Mouse (Mus musculus) neural tube, embryonic 13.5 days (tissue): Measurements from ENCODE around the gene Fcgr1. TPM values are rescaled to one million over a fixed set of nuclear protein-coding genes. Genes with fewer than 3 reads are reported as not detected.
A peak's percentile ranks its signal among the peaks of the same experiment; 100 is the strongest.
"Not testable (repeated sequence)": the region's sequence is repeated elsewhere in the genome, so short reads cannot be mapped to it uniquely, and the experiment has no call there.

ENCODE experiments used
- ATAC-seq: fragments of 200-750 bp; cut with Nextera tagmentation; 2 replicates; pipeline ENCODE4 v1.8.0; 2017; ENCODE audit warnings: low read depth, mild to moderate bottlenecking, moderate TSS enrichment, moderate library complexity
- H3K27ac ChIP-seq: fragments of 300-500 bp; sonication (generic); replicated peaks from 2 replicates; pipeline ENCODE4 v1.5.1; 2015; ENCODE audit warnings: moderate library complexity, mild to moderate bottlenecking, inconsistent platforms
- H3K27me3 ChIP-seq: fragments of 300-500 bp; sonication (generic); 2 replicates; pipeline ENCODE4 v1.6.1; 2015; ENCODE audit warnings: mild to moderate bottlenecking, inconsistent platforms
- H3K36me3 ChIP-seq: fragments of 300-500 bp; sonication (generic); 2 replicates; pipeline ENCODE4 v1.6.1; 2015; ENCODE audit warnings: mild to moderate bottlenecking, inconsistent platforms
- H3K4me1 ChIP-seq: fragments of 300-500 bp; sonication (generic); replicated peaks from 2 replicates; pipeline ENCODE4 v1.6.1; 2015; ENCODE audit warnings: inconsistent platforms
- H3K4me2 ChIP-seq: fragments of 300-500 bp; sonication (generic); 2 replicates; pipeline ENCODE4 v1.6.1; 2015; ENCODE audit warnings: inconsistent platforms, mild to moderate bottlenecking, moderate library complexity
- H3K4me3 ChIP-seq: fragments of 300-500 bp; sonication (generic); 2 replicates; pipeline ENCODE4 v1.5.1; 2015; ENCODE audit warnings: mild to moderate bottlenecking, inconsistent platforms
- H3K9ac ChIP-seq: fragments of 300-500 bp; sonication (generic); 2 replicates; pipeline ENCODE4 v1.6.1; 2015; ENCODE audit warnings: moderate library complexity, mild to moderate bottlenecking, inconsistent platforms
- H3K9me3 ChIP-seq: fragments of 300-500 bp; sonication (generic); 2 replicates; pipeline ENCODE4 v1.6.1; 2016; ENCODE audit warnings: inconsistent platforms
- WGBS: fragments of 180-500 bp; shearing (Covaris S2); methylation state at CpG from one replicate; pipeline ENCODE4 v1.1.7; 2015; 5-methylcytosine and 5-hydroxymethylcytosine counted together
- microRNA-seq: library from miRNA; unstranded; fragments of <30 nt; microRNA quantifications from one replicate; pipeline ENCODE4, GENCODE M21; 2016
- polyA plus RNA-seq: library from polyadenylated mRNA; unstranded; fragments of >200 nt; fragmentation: Nextera tagmentation; extraction: Ambion mirVana; gene quantifications from 2 replicates; pipeline ENCODE4 v1.2.1, GENCODE M21; 2015

Fcgr1 gene
- polyA plus RNA-seq, 1 experiment from 2014 or later: 1.9 TPM

DNA sequence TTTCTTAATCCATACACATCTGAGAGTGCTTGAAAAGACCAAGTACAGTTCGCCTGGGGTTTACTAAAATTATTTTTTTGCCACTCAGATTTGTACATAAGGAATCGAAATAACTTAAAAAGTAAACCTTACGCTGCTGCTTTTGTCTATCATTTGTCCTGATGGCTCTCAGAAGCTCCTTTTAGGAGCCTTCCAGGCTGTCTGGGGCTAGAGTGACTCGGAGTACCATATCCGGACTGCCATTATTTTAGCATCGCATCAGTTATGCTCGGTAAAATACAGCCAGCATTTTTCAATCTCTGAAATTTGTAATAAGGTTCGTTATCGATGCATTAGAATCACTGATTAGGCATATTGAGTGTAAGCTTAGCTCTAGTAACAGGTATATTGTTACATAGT, 53.0 kb downstream of the Fcgr1 start:
- Histone ChIP-seq H3K4me3 (peak overlapping the region; percentile 22; the same call in 1 of the 2 replicates), H3K4me1 (peaks cover 34% of the 10 kb centered on the region), H3K27me3 (no peaks in the 10 kb centered on the region), H3K4me2 (peak overlapping the region; percentile 47), H3K9me3 (no peaks in the 10 kb centered on the region), H3K27ac (peak overlapping the region; percentile 87), H3K36me3 (no peaks in the 10 kb centered on the region), H3K9ac (peak overlapping the region; percentile 62)
- 73% methylated on average over 9 of the region's 9 CpGs for WGBS
- no peak for ATAC-seq

DNA sequence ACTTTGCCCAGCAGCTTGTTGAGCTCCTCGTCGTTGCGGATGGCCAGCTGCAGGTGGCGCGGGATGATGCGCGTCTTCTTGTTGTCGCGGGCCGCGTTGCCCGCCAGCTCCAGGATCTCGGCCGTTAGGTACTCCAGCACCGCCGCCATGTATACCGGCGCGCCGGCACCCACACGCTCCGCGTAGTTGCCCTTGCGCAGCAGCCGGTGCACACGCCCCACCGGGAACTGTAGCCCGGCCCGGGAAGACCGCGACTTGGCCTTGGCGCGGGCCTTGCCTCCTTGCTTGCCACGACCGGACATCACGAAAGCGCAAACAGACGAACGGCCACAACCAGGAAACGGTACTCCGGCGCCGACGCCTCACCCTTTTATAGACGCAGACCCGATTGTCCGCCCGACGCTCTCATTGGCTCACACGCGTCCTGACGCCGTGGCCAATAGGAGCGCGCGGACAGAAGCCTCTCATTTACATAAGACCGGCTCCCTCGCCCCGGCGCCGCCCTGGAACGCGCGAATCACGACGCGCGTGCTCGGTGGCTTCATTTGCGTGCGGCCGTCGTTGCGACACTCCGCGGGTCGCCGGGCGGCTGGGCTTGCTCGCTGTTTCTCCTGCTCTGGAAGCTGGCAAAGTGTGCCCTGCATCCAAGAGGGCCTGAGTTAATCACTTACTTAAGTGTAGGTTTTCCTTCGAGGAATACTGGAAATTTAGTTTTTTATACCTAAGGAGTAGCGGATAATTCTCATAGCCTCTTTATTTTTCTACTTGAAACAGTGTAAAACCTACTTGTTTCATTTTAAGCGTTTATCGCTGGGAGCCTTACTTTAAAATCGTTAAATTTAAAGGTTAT, 53.6 kb downstream of the Fcgr1 start, which contains the start of gene Hist2h2aa2:
Hist2h2aa2 (minus strand) TSS at position 328 of the 850 bp plus-strand sequence.
- ATAC-seq: peak; percentile 92
- H3K27me3 ChIP-seq: not testable (repeated sequence)
- WGBS: 5% methylated on average over 31 of the region's 85 CpGs

GRCm38 (mm10) chr3:96238954-96239793, 54.6 kb downstream of the Fcgr1 start, which contains the start of gene Hist2h3c2:
Gene Hist2h3c2 (minus strand): TSS chr3:96239127.
- not testable (repeated sequence) for H3K36me3 ChIP-seq, H3K27me3 ChIP-seq, H3K9me3 ChIP-seq
- Histone ChIP-seq H3K4me1 (peaks cover 25% of the 10 kb centered on the region), H3K9ac (peak within 1 kb of the TSS; percentile 66), H3K27ac (peak within 1 kb of the TSS; percentile 78), H3K4me2 (peak within 1 kb of the TSS; percentile 52), H3K4me3 (peak within 1 kb of the TSS; percentile 36)
- WGBS: under 1% methylated on average over 21 of the region's 68 CpGs
- ATAC-seq: peak; percentile 88

More for the DNA sequence above, 53.6 kb downstream of the Fcgr1 start, which contains the start of gene Hist2h2aa2:
- Histone ChIP-seq H3K4me1 (peaks cover 34% of the 10 kb centered on the region), H3K4me3 (peak within 1 kb of the TSS; percentile 36), H3K9ac (peak within 1 kb of the TSS; percentile 64), H3K27ac (peak within 1 kb of the TSS; percentile 87), H3K4me2 (peak within 1 kb of the TSS; percentile 49)
- not testable (repeated sequence) for H3K36me3 ChIP-seq, H3K9me3 ChIP-seq

- Histone ChIP-seq H3K9me3 (no peaks in the 10 kb centered on the region), H3K27ac (no peak overlapping the region), H3K4me3 (peak overlapping the region; percentile 34), H3K9ac (peak overlapping the region; percentile 66), H3K4me2 (peak overlapping the region; percentile 52), H3K36me3 (no peaks in the 10 kb centered on the region), H3K27me3 (no peaks in the 10 kb centered on the region), H3K4me1 (peaks cover 20% of the 10 kb centered on the region)
- ATAC-seq: no peak
- under 1% methylated on average over 12 of the region's 12 CpGs for WGBS
These were observed 55.8 kb downstream of the Fcgr1 start for GRCm38 (mm10) chr3:96237904-96238511.

- Histone ChIP-seq H3K27me3 (no peaks in the 10 kb centered on the region), H3K9ac (peak overlapping the region; percentile 66), H3K4me2 (peak overlapping the region; percentile 52), H3K27ac (no peak overlapping the region), H3K4me3 (peak overlapping the region; percentile 34), H3K4me1 (peaks cover 20% of the 10 kb centered on the region), H3K9me3 (no peaks in the 10 kb centered on the region), H3K36me3 (no peaks in the 10 kb centered on the region)
- no peak for ATAC-seq
- WGBS: 24% methylated on average over 7 of the region's 7 CpGs
These were observed 56.4 kb downstream of the Fcgr1 start for GRCm38 (mm10) chr3:96237335-96237903.

GRCm38 (mm10) chr3:96236834-96237334, 56.9 kb downstream of the Fcgr1 start:
- H3K36me3 ChIP-seq: no peaks in the 10 kb centered on the region
- no peak overlapping the region for H3K27ac ChIP-seq
- no peaks in the 10 kb centered on the region for H3K9me3 ChIP-seq
- no peaks in the 10 kb centered on the region for H3K27me3 ChIP-seq
- ATAC-seq: no peak
- H3K4me1 ChIP-seq: peaks cover 20% of the 10 kb centered on the region
- peak overlapping the region; percentile 34 for H3K4me3 ChIP-seq
- H3K9ac ChIP-seq: peak overlapping the region; percentile 66; the same call in 1 of the 2 replicates
- peak overlapping the region; percentile 52 for H3K4me2 ChIP-seq
- 82% methylated on average over 4 of the region's 4 CpGs for WGBS

DNA sequence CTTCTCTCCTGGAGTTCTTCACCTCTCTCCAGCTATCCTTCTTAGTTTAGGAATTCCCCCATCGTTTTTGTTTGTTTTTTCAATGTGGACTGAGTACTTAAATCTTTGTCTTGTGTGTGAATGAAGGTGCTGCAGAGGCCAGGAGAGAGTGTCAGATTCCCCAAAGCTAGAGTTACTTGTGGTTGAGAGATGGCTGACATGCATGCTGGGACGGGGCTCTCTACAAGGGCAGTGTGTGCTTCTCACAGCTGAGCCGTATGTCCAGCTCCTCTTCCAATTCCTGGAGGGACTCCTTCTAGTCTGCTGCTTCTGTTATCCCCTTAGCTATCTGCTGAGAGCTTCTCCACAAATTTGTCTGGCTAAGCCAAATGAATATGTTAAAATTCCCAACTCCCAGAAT, 57.9 kb downstream of the Fcgr1 start:
- Histone ChIP-seq H3K27ac (no peak overlapping the region), H3K36me3 (no peaks in the 10 kb centered on the region), H3K4me1 (peaks cover 17% of the 10 kb centered on the region), H3K4me2 (no peak overlapping the region), H3K9me3 (no peaks in the 10 kb centered on the region), H3K4me3 (no peak overlapping the region), H3K9ac (no peak overlapping the region), H3K27me3 (no peaks in the 10 kb centered on the region)
- ATAC-seq: no peak
- WGBS: 74% methylated on average over 3 of the region's 3 CpGs

GRCm38 (mm10) chr3:96234914-96235313, 58.9 kb downstream of the Fcgr1 start:
- H3K27me3 ChIP-seq: no peaks in the 10 kb centered on the region
- H3K4me1 ChIP-seq: peaks cover 15% of the 10 kb centered on the region
- H3K4me3 ChIP-seq: no peak overlapping the region
- no peak overlapping the region for H3K27ac ChIP-seq
- H3K4me2 ChIP-seq: no peak overlapping the region
- WGBS: 90% methylated on average over 2 of the region's 2 CpGs
- no peaks in the 10 kb centered on the region for H3K36me3 ChIP-seq
- no peaks in the 10 kb centered on the region for H3K9me3 ChIP-seq
- H3K9ac ChIP-seq: no peak overlapping the region
- no peak for ATAC-seq

Small RNAs within 50 kb of the gene (microRNA-seq; reads per million reads assigned to microRNA genes)
- gene Gm47311 (not detected), gene Gm47313 (not detected)

Other genes starting within 250 kb of the Fcgr1 start
- 66.9 and 77.1 TPM in 2 replicates for gene Vps45, start 235.5 kb downstream of the Fcgr1 start, polyA plus RNA-seq
- 9.4 and 12.7 TPM in 2 replicates for gene Otud7b, start 189.4 kb downstream of the Fcgr1 start, polyA plus RNA-seq
- 10.5 and 14.1 TPM in 2 replicates for gene Mtmr11, start 132.0 kb downstream of the Fcgr1 start, polyA plus RNA-seq
- 135 and 145 TPM in 2 replicates for gene Sf3b4, start 121.6 kb downstream of the Fcgr1 start, polyA plus RNA-seq
- 72.2 and 78.5 TPM in 2 replicates for gene Sv2a, start 112.8 kb downstream of the Fcgr1 start, polyA plus RNA-seq
- gene Bola1, start 74.3 kb downstream of the Fcgr1 start, polyA plus RNA-seq: 54.1 and 63.0 TPM in 2 replicates
- gene Hist2h2ab, start 74.1 kb downstream of the Fcgr1 start, polyA plus RNA-seq: 0.52 TPM in 1 of 2 replicates, not detected in the other
- gene Hist2h2ac, start 73.1 kb downstream of the Fcgr1 start, polyA plus RNA-seq: 1.1 and 2.1 TPM in 2 replicates
- gene Hist2h2be, start 72.8 kb downstream of the Fcgr1 start, polyA plus RNA-seq: 4.0 and 4.3 TPM in 2 replicates
- 2.2 and 2.6 TPM in 2 replicates for gene Hist2h3c2, start 54.8 kb downstream of the Fcgr1 start, polyA plus RNA-seq
- 69.0 and 69.4 TPM in 2 replicates for gene Hist2h2aa2, start 53.7 kb downstream of the Fcgr1 start, polyA plus RNA-seq
- 12.3 and 21.1 TPM in 2 replicates for gene Hist2h2aa1, start 48.5 kb downstream of the Fcgr1 start, polyA plus RNA-seq
- 0.38 and 0.96 TPM in 2 replicates for gene Hist2h3c1, start 47.3 kb downstream of the Fcgr1 start, polyA plus RNA-seq
- gene Hist2h4, start 30.7 kb downstream of the Fcgr1 start, polyA plus RNA-seq: 3.3 and 3.5 TPM in 2 replicates
- gene Hist2h3b, start 25.3 kb downstream of the Fcgr1 start, polyA plus RNA-seq: 13.1 and 17.8 TPM in 2 replicates
- gene Hist2h2bb, start 24.2 kb downstream of the Fcgr1 start, polyA plus RNA-seq: 2.1 and 2.7 TPM in 2 replicates
- gene BC107364, start 158.3 kb upstream of the Fcgr1 start, polyA plus RNA-seq: not detected in 2 replicates
- gene Hfe2, start 231.2 kb upstream of the Fcgr1 start, polyA plus RNA-seq: 1.0 and 1.4 TPM in 2 replicates